In genomic region chr12:35679903-35680302, GRCm38 (mm10) we compare ENCODE assay signal across 16 mouse cellular contexts.
"Had no signal": no experiment of that assay in that cellular context is flagged by ENCODE, and none has a peak within 500 bp of the region (broad histone marks: within the 10 kb centered on the region; RNA-seq: fewer than 3 reads in every experiment).

No protein-coding gene starts in this region.

- H3K4me1 ChIP-seq: limb, embryonic 12.5 days; liver, embryonic 12.5 days; liver, embryonic 15.5 days; midbrain, embryonic 12.5 days; midbrain, embryonic 15.5 days; neural tube, embryonic 13.5 days had no signal

- H3K4me2 ChIP-seq: limb, embryonic 12.5 days; liver, embryonic 12.5 days; liver, embryonic 15.5 days; midbrain, embryonic 12.5 days; midbrain, embryonic 15.5 days; neural tube, embryonic 13.5 days had no signal

- H3K9ac ChIP-seq: limb, embryonic 12.5 days; liver, embryonic 12.5 days; liver, embryonic 15.5 days; midbrain, embryonic 12.5 days; midbrain, embryonic 15.5 days; neural tube, embryonic 13.5 days had no signal

- H3K9me3 ChIP-seq: limb, embryonic 12.5 days; liver, embryonic 12.5 days; liver, embryonic 15.5 days; midbrain, embryonic 12.5 days; midbrain, embryonic 15.5 days; neural tube, embryonic 13.5 days had no signal

- H3K27ac ChIP-seq: kidney, postnatal 0 days; layer of hippocampus, adult 2 months; limb, embryonic 12.5 days; liver, embryonic 12.5 days; liver, embryonic 15.5 days; macrophage; midbrain, embryonic 12.5 days; midbrain, embryonic 15.5 days; neural tube, embryonic 13.5 days had no signal

- DNase-seq: kidney, postnatal 25 days; layer of hippocampus, adult 9-11 months; liver; lung, adult 18-20 months; lung, postnatal 14 days; thymus, adult 18-20 months; thymus, postnatal 36 days had no signal

- ATAC-seq: liver, embryonic 12.5 days; midbrain, embryonic 15.5 days had no signal

- H3K4me3 ChIP-seq: layer of hippocampus, adult 2 months; limb, embryonic 12.5 days; liver, embryonic 12.5 days; liver, embryonic 15.5 days; midbrain, embryonic 12.5 days; midbrain, embryonic 15.5 days; neural tube, embryonic 13.5 days had no signal

- H3K36me3 ChIP-seq: limb, embryonic 12.5 days; liver, embryonic 12.5 days; liver, embryonic 15.5 days; midbrain, embryonic 12.5 days; midbrain, embryonic 15.5 days; neural tube, embryonic 13.5 days had no signal

- H3K27me3 ChIP-seq: limb, embryonic 12.5 days; liver, embryonic 12.5 days; liver, embryonic 15.5 days; midbrain, embryonic 12.5 days; midbrain, embryonic 15.5 days; neural tube, embryonic 13.5 days had no signal
